Mouse (Mus musculus): ENCODE measurements around the gene Efcab11.
A peak's percentile ranks its signal among the peaks of the same experiment; 100 is the strongest.
"Not testable (repeated sequence)": the region's sequence is repeated elsewhere in the genome, so short reads cannot be mapped to it uniquely, and the experiment has no call there.

Efcab11 gene

GRCm38 (mm10) chr12:99873443-99873842 lies 10.8 kb downstream of the Efcab11 start:
- DNase-seq: no peak

- DNase-seq: no peak
These were observed 15.4 kb downstream of the Efcab11 start for GRCm38 (mm10) chr12:99868821-99869220.

DNA sequence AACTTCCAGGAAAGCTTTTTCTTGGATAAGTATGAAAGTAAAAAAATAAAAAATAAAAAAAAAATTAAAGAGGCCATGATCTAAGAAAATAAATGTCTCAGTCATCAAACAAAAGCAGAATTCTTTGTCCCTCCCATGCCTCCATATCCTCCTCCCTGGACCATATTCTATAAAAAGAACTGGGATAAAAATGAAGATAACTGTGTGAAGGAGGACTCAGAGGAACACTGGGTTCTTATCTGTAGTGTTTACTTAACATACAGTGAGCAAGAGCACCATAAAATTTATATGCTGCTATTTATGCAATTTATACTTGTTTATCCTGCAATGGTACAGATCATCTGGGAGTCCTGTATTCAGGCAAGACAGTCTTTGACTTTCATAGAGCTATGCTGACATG lies 19.6 kb downstream of the Efcab11 start:
- no peak for DNase-seq

GRCm38 (mm10) chr12:99860981-99861380 lies 23.3 kb downstream of the Efcab11 start:
- DNase-seq: no peak

DNA sequence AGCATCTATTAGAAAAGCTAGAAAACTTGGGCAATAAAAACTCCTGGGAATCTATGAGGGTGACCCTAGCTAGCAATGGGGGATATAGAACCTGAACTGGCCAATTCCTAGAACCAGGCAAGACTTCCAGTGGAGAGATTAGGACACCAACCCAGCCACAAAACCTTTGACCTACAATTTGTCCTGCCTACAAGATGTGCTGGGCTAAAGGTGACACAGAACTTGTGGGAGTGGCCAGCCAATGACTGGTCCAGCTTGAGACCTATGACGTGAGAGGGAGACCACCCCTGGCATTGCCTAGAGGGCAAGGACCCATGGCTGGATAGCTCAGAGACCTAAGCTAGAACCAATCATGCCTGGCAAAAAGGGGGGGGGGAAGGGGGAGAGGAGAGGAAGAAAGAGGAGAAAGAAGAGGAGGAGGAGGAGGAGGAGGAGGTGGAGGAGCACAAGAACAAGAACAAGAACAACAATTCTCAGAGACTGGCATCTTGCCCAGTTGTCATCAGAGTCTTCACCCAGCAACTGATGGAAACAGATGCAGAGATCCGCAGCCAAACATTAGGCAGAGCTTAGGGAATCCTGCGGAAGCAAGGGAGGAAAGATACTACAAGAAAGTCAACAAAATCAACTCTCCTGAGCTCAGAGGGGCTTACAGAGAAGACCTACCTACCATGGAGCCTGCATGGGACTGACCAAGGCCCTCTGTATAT lies 24.7 kb downstream of the Efcab11 start:
- DNase-seq: no peak

DNA sequence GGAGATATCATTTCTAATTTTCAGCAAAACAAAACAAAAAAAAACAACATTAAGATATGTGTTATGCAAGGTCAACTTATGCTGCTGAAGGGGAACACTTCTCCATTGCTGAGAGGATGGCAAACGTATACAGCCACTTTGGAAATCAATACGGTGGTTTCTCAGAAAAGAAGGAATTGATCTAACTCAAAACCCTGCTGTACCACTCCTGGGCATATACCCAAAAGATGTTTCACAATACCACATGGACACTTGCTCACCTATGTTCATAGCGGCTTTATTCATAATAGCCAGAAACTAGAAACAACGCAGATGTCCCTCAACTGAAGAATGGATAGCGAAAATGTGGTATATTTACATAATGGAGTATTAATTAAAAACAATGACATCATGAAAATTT lies 25.6 kb downstream of the Efcab11 start:
- no peak for DNase-seq

DNA sequence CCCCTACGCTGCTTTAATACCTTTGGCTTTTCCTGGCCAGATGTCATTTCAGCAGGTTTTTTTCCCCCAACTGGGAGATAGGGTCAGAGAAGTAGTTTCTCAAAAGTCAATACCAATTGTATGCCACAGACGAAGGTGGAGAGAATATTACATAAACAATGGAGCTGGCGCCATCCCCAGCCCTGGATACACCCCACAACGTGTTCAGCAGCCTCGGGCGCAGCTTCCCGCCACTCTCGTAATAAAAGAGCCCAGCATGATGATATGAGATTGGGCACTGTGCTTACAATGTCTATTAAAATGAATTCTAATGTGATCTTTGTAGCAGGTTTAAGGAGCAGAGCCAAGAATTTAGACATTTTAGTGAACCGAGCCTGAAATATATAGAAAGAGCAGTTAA lies 28.2 kb downstream of the Efcab11 start:
- no peak for DNase-seq

GRCm38 (mm10) chr12:99853323-99854258 lies 30.6 kb downstream of the Efcab11 start:
- DNase-seq: no peak

DNA sequence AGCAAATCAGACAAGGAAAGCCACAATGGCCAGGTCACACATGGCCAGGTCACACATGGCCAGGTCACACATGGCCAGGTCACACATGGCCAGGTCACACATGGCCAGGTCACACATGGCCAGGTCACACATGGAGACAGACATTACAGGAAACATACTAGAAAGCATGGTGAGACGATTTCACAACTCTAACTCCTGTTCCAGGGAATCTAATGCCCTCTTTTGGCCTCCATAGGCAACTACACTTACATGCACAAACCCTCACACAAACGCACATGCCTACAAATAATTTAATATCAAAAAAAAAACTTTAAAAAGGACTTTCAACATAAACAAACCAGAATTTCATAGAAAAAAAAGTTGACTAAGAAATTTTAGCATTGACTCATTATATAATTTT lies 34.2 kb downstream of the Efcab11 start:
- no peak for DNase-seq

- DNase-seq: no peak
These were observed 39.3 kb downstream of the Efcab11 start for GRCm38 (mm10) chr12:99844951-99845350.

DNA sequence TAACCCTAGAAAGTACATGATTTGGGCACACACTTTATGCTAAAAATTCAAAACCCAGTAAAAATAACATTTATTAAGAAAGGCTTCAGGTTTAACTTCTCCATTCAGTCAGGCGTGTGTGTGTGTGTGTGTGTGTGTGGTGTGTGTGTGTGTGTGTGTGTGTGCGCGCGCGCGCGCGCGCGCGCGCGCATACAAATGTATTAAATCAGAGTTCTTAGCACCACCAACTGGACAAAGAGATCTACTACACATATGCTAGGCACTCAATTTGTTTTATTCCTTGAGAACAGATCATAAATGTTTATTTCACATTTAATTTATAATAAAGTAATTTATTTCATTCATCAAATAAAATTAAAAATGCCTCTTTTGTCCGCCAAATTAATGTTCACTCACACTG lies 45.5 kb downstream of the Efcab11 start:
- DNase-seq: peak in 1 of 2 experiments; percentile 14

GRCm38 (mm10) chr12:99838109-99838508 lies 46.1 kb downstream of the Efcab11 start:
- no peak for DNase-seq

DNA sequence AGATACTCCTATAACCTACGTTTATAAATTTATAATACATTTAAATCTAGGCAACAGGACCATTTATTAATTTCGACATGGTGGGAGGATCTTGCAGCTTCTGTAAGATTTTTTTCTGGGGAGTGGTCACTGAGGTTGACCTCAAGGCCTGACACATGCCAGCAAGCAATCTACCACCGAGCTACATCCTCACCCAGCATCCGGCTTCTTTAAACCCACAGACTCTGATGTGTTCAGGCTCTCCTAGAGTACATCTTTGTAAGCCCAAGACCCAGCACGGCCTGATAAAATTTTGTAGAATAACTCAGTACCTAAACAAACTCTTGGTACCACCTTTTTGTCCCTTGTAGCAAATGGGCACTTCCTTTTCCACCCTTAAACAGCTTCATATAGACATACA lies 46.7 kb downstream of the Efcab11 start:
- DNase-seq: no peak

DNA sequence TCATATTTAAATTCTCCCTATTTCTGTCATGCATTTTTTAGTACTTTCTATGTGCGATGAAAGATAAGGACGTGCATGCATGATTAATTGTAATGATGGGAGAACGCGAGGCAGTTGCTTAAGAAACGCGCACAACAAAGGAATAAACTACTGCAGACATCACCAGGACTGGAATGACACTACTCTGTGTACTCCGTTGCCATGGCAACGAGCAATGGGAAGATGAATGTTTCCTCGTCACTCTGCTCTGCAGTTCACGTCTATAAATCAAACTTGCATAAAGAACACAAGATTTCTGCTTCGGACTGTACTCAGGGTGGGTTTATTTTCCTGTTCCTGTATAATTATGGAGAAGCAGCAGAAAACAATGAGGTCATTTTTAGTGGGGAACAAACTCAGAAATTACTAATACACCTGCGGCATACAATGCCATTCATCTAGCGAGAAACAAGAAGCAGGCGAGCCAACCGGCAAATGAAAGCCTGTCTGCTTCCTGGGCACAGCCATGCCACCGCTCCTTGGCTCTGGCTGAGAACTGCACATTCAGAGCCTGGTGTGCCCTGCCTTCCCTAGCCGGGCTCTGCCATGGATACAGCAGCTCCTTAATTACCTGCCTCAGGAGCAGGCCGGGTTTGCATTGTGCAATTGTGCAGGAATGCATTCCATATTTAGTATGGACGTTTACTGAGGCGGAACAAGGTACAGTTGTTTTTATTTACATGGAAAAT lies 47.7 kb downstream of the Efcab11 start:
- no peak for DNase-seq

DNA sequence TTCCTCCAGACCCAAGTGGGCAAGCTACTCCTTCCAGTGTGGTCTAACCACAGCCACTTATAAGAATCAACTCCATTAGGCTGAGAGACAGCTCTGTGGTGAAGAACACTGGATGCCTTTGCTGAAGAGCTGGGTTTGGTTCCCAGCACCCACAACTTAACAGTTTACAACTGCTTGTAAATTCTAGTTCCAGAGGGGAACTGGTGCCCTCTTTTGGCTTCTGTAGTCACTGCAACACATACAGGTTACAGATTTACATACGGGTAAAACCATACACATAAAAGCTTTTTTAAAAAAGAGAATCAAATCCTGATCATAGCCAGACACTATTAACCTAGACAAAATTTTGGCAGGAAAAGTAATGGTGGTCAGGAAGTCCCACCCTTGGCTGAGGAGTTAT lies 50.8 kb downstream of the Efcab11 start:
- DNase-seq: no peak

DNA sequence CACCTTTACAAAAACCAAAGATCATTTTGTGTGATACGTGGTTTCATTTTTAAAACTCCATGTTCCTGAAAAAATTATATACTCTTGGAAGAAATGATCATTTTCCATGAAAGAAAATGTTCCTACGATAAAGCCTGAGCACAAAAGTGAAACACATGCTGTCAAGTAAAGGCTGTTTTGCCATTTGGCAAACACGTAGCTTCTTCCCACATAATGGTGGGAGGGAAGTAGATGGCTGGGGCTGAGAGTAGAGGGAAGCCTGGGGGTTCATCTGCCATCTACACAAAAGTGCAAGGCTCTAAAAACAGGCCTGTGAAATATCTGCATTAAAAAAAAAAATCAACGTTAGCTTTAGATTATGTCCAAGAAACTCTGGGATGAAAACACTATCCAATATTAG lies 61.6 kb downstream of the Efcab11 start:
- no peak for DNase-seq

- no peak for DNase-seq
These were observed 62.8 kb downstream of the Efcab11 start for GRCm38 (mm10) chr12:99821309-99821934.

DNA sequence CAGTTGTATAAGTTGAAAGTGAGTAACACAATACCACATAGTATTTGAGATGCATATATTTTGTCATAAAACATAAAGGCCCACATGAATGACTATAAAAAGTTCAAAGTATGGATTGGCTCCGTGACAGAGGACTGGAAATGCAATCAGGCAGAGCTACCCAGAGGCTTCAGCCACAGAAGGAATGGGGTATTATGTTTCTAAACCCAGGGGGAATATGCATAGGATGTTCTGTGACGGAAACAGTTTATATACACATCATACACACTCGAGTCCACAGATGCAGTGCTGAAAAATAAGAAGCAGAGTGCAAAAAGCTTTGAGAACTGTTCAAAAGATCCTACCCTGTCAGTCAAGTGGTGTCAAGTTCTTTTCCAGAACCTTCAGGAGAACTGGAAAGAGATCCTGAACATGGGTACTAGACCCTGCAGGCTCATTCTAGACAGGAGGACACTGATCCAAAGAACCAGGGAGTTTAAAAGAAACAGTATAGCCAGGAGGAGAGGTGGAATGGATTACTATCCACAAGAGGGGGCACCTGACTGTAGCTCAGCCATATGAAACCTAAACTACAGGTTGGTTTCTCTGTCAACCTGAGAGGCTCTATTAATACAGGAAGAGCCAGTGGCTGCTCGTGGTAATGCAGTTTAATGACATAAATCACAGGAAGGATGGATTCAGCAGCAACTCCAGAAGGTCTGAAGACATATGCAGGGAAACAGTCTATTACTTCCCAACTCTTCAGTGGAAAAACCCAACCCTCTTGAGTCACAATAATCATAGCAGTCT lies 64.9 kb downstream of the Efcab11 start:
- no peak for DNase-seq

DNA sequence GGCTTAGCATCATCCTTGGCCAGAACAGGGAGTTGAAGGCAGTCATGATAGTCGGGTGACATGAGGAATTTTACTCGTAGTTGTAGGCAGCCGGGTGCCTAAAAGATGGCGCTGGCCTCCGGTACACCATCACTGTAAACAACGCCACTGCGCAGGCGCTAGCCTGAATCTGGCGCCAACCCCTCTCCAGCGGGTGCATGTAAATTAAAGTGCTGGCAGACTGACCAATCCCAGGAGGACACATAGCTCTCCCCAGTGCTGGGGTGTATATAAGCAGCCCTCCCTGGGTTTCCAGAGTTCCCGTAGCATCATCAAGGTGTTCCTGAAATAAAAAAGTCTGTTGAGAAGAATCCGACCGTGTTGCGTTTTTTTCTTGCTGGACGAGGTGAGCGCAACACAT lies 66.2 kb downstream of the Efcab11 start:
- not testable (repeated sequence) for DNase-seq

DNA sequence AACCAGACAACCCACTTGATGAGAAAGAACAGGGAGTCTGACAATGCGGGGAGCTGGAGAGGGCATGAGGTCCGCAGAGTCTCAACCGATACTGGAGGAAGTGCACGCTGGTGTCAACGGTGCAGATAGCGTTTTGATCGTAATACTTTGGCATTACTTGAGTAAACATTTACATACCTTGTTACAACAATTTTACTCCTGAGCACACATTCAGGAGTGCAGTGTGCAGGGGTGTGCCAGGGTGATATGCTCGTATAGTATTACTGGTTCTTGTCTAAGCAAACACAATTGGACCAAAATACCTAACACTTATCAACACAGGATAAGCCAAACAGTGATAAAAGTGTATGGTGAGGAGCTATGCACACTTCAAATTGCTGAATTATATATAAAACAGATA lies 69.0 kb downstream of the Efcab11 start:
- DNase-seq: no peak

DNA sequence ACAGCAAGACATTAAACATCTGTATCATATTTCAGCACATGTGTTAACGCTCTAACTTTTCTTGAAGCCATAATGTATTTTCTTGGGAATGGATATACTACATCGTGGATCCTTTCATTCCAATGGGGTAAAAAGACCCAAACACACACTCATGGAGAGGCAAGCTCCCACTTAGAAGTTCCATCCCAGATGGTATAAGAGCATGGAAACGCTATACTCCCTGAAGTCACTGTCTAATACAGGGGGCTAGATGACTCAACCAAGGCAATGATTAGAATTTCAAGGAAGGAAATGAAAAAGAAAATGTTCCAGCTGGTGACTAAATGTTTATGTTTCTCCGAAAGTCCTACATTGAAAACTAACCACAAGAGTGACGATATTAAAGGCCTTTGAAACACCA lies 76.3 kb downstream of the Efcab11 start:
- DNase-seq: no peak

DNA sequence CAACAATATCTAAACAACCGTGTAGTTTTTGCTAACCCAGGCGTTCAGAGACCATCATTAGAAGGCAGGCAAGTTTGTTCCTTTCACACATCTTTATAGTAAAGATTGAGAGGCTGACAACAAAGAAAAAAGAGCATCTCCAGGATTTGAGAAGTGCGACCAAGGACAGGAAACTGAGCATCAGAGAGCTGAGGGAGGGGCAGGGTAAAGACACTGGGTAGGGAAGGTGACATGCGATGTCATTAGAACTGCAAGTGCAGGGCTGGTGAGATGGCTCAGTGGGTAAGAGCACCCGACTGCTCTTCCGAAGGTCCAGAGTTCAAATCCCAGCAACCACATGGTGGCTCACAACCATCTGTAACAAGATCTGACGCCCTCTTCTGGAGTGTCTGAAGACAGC lies 77.5 kb downstream of the Efcab11 start:
- not testable (repeated sequence) for DNase-seq

All from spleen, adult 18-20 months (tissue).